Mouse (Mus musculus): ENCODE measurements around the gene Pde4c.
A peak's percentile ranks its signal among the peaks of the same experiment; 100 is the strongest.

Pde4c gene

DNA sequence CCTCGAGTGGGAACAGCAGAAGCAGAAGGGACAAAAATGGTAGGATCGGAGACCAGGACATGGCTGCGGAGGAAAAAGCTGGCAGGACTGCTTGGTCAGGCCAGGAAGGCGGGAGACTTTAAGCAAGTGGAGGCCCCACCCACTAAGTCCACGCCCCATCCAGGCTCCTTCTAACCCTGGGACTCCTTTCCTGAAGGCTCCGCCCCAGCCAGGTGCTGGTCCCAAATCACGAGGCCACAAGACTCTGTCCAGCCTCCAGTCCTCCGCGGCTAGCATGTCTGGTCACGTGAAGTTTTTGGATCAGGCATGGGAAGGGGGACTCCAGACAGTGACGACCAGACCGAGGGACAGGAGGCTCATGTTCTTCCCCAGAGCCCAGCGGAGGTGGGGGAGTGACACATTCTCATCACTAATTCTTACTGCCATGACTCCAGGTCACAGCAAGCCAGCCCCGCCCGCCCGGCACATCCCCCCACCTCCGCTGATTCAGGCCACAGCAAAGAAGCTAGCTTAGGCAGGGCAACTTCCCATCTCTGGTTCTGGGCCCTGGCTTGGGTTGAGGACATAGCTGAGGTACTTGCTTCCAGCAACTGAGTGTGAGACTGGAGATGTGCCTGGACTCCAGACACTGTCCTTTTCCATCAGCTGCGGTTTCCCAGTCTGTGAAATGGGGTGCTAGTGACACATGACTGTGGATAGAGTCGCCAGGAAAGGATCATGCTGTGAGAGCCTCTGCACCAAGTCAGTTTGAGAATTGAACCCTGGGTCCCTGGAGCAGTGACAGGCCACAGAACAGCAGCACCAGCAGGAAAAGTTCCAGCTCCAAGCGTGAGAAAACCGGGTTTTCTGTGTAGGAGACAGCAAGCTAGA, 43.3 kb downstream of the Pde4c start:
- peak; percentile 69 for DNase-seq (ENCODE audit: low spot score)

DNA sequence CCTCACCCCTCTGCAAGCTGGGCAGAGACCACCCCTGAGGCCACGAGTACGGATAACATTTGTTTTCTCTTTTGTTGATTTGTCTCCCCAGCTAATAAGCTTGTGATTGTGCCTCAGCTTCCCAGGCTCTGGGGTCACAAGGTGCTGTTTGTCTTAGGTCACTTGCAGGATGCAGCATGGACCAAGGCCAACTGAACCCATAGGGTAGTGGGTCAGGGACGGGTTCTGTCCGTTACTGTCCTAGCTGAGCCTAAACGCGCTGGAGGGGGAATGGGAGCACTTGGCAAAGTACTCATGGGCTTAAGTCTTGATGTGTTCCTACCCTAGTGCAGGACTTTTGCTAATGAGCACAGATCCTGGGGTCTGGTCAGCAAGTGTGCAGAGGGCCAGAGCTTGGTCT, 44.0 kb downstream of the Pde4c start:
- no peak for DNase-seq (ENCODE audit: low spot score)

- DNase-seq (ENCODE audit: low spot score) = no peak
These were observed 44.8 kb downstream of the Pde4c start for GRCm38 (mm10) chr8:70768231-70768776.

DNA sequence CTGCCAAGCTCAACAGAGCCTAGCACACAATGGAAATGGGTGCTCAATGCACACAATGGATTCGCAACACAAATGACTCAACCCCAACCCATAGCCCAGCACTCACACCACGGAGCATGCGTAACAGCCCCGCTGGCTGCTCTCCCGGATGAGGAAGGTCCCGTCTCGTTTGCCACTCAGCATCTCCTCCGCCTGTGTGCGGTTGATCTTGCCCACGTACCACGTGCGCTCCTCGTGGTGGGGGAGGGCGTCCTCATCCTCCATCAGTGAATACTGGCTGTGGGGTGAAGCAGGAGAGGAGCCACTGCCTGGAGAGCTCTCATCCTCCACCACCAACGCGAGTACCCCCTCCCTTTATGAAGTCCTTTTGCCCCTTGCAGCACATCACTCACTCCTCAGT, 45.4 kb downstream of the Pde4c start:
- DNase-seq (ENCODE audit: low spot score) = no peak

GRCm38 (mm10) chr8:70769359-70769758, 45.8 kb downstream of the Pde4c start:
- DNase-seq (ENCODE audit: low spot score) = peak; percentile 99

DNA sequence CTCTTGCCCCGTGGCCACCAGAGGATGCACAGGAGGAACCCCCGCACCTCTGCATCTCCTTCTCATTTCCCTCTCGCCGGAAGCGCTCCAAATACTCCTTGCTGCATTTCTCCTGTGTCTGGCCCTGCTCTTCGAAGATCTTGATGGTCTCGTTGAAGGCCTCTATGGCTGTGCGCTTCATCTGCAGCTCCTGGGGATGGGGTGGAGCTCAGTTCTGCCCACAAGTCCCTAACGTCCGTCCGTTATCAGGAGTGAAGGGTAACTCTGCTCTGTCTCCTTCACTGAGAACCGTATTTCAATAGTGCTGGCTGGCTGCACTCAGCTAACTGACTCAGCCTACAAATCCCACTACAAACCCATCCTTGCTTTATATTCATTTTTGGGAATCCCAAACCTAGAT, 46.3 kb downstream of the Pde4c start:
- DNase-seq (ENCODE audit: low spot score) = no peak

GRCm38 (mm10) chr8:70770748-70771147, 47.2 kb downstream of the Pde4c start:
- no peak for DNase-seq (ENCODE audit: low spot score)

DNA sequence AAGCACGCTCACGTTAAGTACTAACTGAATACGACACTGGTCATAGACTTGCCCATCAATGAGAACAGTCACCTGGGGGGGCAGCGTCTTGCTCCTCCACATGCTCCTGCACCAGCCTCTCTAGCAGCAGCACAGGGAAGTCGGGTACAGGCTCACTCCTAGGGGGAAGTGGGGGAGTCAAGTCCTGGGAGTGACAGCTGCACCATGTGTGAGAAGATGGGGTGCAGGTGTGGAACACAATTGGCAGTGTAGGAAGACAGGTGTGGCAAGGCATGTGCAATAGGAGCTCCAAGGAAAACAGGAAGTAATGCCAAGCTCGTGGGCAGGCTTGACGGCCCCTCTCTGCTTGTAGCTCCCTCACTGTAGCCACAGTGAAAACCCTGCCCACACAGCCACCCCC, 47.7 kb downstream of the Pde4c start:
- no peak for DNase-seq (ENCODE audit: low spot score)

DNA sequence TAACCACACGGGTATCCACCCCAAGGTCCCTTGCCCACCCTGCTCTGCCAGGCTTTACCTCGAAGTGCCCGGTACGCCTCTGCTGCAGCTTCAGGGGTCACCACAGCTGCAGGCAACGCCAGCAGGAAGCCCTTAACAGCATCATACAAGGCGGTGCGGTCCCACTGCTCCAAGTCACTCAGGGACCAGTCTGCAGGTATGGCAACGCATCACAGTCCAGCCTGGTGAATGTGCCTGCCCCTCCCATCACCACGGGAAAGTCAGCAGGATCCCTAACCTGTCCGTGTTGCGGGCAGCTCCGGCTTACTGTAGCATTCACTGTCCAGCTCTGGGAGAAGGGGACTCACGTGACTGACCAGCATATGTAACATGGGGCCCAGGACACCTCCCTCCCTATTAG, 48.6 kb downstream of the Pde4c start:
- no peak for DNase-seq (ENCODE audit: low spot score)

GRCm38 (mm10) chr8:70772890-70773289, 49.4 kb downstream of the Pde4c start:
- DNase-seq (ENCODE audit: low spot score) = no peak

DNA sequence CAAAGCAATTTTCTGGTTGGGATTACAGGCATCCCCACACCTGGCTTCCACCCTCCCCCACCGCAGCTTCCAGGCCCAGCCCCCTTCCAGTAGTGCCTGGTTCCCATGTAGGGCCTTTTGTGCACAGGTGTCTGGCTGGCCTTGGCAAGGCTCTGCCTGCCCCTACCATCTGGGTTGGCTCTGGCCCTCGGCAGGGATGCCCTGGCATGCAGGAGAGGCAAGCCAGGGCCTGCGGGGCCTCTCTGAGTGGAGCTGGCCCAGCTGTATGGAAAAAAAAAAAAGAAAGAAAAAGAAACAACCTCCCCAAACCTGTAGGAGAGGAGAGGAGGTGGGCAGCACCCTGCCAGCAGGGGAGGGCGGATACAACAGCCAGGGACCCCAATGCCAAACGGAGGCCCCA, 49.9 kb downstream of the Pde4c start:
- DNase-seq (ENCODE audit: low spot score) = no peak

DNA sequence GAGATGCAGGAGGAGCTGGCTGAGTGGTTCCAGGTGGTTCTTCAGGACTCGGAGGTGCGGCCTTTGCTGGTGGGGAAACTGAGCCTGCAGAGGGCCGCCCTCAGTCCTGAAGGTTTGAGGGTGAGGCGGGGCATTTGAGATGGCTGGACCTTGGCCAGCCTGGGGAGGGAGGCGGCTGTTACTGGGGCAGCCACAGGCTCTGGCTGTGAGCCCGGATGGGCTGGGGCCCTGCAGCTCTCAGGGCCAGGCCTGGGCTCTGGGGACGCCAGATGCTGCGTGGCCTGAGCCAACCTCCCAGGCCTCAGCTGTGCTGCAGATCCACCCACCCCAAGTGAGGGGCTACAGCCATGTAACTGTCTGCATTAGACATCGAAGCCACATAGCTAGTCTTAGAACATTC, 50.3 kb downstream of the Pde4c start:
- peak; percentile 64 for DNase-seq (ENCODE audit: low spot score)

DNA sequence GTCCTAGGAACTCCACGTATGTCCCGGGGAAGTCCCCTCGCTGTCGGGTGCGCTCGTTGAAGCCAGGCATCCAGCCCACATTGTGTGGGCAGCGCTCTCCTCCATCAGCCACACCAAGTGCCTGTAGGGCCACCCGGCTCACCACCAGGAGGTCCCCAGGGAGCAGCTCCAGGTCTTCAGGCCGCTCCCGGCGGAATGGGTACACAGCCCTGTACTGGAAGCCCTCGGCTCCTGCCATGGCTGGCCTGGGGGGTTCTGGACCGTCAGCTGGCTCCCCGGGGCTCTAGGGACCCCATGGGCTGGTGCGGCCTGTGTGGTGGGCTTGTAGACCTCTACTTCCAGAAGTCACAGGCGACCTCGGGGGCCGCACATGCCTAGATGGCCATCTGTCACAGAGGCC, 51.2 kb downstream of the Pde4c start:
- DNase-seq (ENCODE audit: low spot score) = no peak

GRCm38 (mm10) chr8:70775227-70775626, 51.7 kb downstream of the Pde4c start:
- no peak for DNase-seq (ENCODE audit: low spot score)

DNA sequence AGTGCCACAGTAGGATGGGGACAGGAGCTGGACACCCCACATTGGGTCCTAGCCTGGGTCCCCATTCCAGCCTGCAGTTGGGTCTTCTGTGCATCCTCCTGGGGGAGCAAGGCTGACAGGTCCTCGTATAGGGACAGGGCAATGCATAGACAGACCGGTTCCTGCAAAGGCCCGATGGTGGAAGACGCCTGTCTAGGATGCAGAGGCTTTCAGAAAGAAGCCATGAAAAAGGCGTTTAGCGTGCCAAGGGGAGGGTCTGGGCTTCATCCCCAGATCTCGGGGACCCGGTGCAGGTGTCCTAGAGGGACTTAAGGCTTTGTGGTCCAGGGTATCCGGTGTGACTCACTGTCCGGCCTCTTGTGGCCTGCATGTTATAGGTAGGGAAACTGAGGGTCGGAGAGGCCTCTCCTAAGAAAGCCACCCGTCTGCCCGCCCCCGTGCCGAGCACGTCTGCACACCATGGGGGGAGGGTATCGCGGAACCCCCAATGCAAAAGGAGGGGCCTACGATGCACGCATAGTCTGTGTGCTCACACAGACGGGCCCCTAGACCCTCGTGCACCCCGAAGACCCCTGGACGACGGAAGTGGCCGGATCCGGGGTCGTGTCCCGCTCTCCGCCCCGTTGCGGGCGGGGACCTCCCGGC, 52.5 kb downstream of the Pde4c start:
- DNase-seq (ENCODE audit: low spot score) = no peak

GRCm38 (mm10) chr8:70776496-70777444, 53.2 kb downstream of the Pde4c start, which contains the start of gene Pik3r2:
Gene Pik3r2, minus strand, starts transcription at chr8:70776713.
- DNase-seq (ENCODE audit: low spot score) = peak; percentile 98

- no peak for DNase-seq (ENCODE audit: low spot score)
These were observed 56.6 kb downstream of the Pde4c start for GRCm38 (mm10) chr8:70780093-70780492.

DNA sequence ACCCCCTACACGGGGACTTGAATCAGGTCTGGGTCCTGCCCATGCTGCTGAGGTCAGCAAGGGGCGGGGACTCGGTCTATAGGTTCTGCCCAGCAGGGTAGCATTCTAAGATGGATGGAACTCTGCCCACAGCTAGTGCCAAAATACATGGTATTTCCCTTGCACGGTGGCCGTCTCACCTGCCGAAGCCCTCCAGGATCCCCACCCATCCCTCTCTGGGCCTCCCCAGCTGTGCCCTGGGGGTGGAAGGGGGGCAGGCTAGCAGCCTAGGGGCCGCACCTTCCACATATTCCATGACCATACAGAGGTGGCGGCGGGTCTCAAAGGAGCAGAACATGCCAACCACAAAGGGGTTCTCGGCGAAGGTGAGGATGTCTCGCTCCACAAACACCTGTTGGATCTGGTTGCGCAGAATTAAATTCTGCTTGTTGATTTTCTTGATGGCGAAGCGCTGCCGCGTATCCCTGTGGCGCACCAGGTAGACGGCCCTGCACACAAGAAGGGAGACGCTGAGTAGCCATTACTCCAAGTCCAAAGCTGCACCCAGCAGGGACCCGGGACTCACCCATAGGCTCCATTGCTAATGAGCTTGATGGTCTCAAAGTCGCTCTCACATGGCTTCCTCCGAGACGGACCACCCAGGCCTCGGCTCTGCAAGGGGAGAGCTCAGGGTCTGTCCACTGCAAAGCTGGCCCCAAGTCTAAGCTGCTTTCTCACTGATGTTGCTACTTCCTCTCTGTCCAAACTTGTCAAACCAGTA, 63.0 kb downstream of the Pde4c start:
- DNase-seq (ENCODE audit: low spot score) = no peak

- DNase-seq (ENCODE audit: low spot score) = no peak
These were observed 63.5 kb downstream of the Pde4c start for GRCm38 (mm10) chr8:70787051-70787445.

- DNase-seq (ENCODE audit: low spot score) = no peak
These were observed 64.6 kb downstream of the Pde4c start for GRCm38 (mm10) chr8:70787941-70788667.

GRCm38 (mm10) chr8:70789046-70789445, 65.5 kb downstream of the Pde4c start:
- DNase-seq (ENCODE audit: low spot score) = no peak
